Mouse (Mus musculus) stomach, postnatal 0 days (tissue): ENCODE data around the gene Rprd1b.

Experiments
- CTCF ChIP-seq: IDR thresholded peaks from 2 replicates; pipeline ENCODE4 v1.5.1; 2016; ENCODE audit warnings: antibody characterized with exemption, low read depth, mild to moderate bottlenecking, moderate library complexity
- EP300 ChIP-seq: optimal IDR thresholded peaks from 2 replicates; pipeline ENCODE3; 2016; ENCODE audit warnings: antibody characterized with exemption

- TF ChIP-seq CTCF = no peak
- no peak for TF ChIP-seq EP300
Measured at GRCm38 (mm10) chr2:158179370-158180111, 151.2 kb downstream of the Rprd1b start.
